Mouse (Mus musculus): ENCODE measurements around the gene Tmem132a. TPM values are rescaled to one million over a fixed set of nuclear protein-coding genes. Genes with fewer than 3 reads are reported as not detected.

Tmem132a gene
- polyA plus RNA-seq (2014; fragmentation: Illumina TruSeq; extraction: RNeasy Lipid Tissue Mini Kit (QIAGEN cat#74804); ENCODE audit: low read depth, low replicate concordance) = not detected

GRCm38 (mm10) chr19:10869886-10870527 lies at the start of gene Tmem132a:
Gene Tmem132a (minus strand): TSS chr19:10869940.

GRCm38 (mm10) chr19:10895016-10895528 lies 25.3 kb upstream of the Tmem132a start, which contains the start of gene Prpf19:
Gene Prpf19 (plus strand): TSS chr19:10895231.

GRCm38 (mm10) chr19:10881426-10882154 lies 11.8 kb upstream of the Tmem132a start, which contains the start of gene Tmem109:
Gene Tmem109 (minus strand): TSS chr19:10882001.

GRCm38 (mm10) chr19:10839010-10839892 lies 30.5 kb downstream of the Tmem132a start, which contains the start of gene Slc15a3:
Gene Slc15a3 (plus strand): TSS chr19:10839727.

GRCm38 (mm10) chr19:10829436-10830175 lies 40.1 kb downstream of the Tmem132a start, which contains the start of gene Cd6:
Gene Cd6 (minus strand): TSS chr19:10830058.

Other genes starting within 250 kb of the Tmem132a start
- gene Vwce, start 235.7 kb downstream of the Tmem132a start, polyA plus RNA-seq (2014; fragmentation: Illumina TruSeq; extraction: RNeasy Lipid Tissue Mini Kit (QIAGEN cat#74804); ENCODE audit: low read depth, low replicate concordance) = not detected
- not detected for gene Pga5, start 191.9 kb downstream of the Tmem132a start, polyA plus RNA-seq (2014; fragmentation: Illumina TruSeq; extraction: RNeasy Lipid Tissue Mini Kit (QIAGEN cat#74804); ENCODE audit: low read depth, low replicate concordance)
- 4.3 TPM for gene Vps37c, start 181.2 kb downstream of the Tmem132a start, polyA plus RNA-seq (2014; fragmentation: Illumina TruSeq; extraction: RNeasy Lipid Tissue Mini Kit (QIAGEN cat#74804); ENCODE audit: low read depth, low replicate concordance)
- gene Cd5, start 130.9 kb downstream of the Tmem132a start, polyA plus RNA-seq (2014; fragmentation: Illumina TruSeq; extraction: RNeasy Lipid Tissue Mini Kit (QIAGEN cat#74804); ENCODE audit: low read depth, low replicate concordance) = 0.54 TPM
- gene Cd6, start 39.9 kb downstream of the Tmem132a start, polyA plus RNA-seq (2014; fragmentation: Illumina TruSeq; extraction: RNeasy Lipid Tissue Mini Kit (QIAGEN cat#74804); ENCODE audit: low read depth, low replicate concordance) = not detected
- 0.85 TPM for gene Slc15a3, start 30.2 kb downstream of the Tmem132a start, polyA plus RNA-seq (2014; fragmentation: Illumina TruSeq; extraction: RNeasy Lipid Tissue Mini Kit (QIAGEN cat#74804); ENCODE audit: low read depth, low replicate concordance)
- 3.4 TPM for gene Tmem109, start 12.1 kb upstream of the Tmem132a start, polyA plus RNA-seq (2014; fragmentation: Illumina TruSeq; extraction: RNeasy Lipid Tissue Mini Kit (QIAGEN cat#74804); ENCODE audit: low read depth, low replicate concordance)
- gene Prpf19, start 25.3 kb upstream of the Tmem132a start, polyA plus RNA-seq (2014; fragmentation: Illumina TruSeq; extraction: RNeasy Lipid Tissue Mini Kit (QIAGEN cat#74804); ENCODE audit: low read depth, low replicate concordance) = 24.8 TPM
- gene Zp1, start 50.7 kb upstream of the Tmem132a start, polyA plus RNA-seq (2014; fragmentation: Illumina TruSeq; extraction: RNeasy Lipid Tissue Mini Kit (QIAGEN cat#74804); ENCODE audit: low read depth, low replicate concordance) = not detected
- not detected for gene Ptgdr2, start 67.2 kb upstream of the Tmem132a start, polyA plus RNA-seq (2014; fragmentation: Illumina TruSeq; extraction: RNeasy Lipid Tissue Mini Kit (QIAGEN cat#74804); ENCODE audit: low read depth, low replicate concordance)
- 1.9 TPM for gene Ccdc86, start 79.3 kb upstream of the Tmem132a start, polyA plus RNA-seq (2014; fragmentation: Illumina TruSeq; extraction: RNeasy Lipid Tissue Mini Kit (QIAGEN cat#74804); ENCODE audit: low read depth, low replicate concordance)
- gene Ms4a10, start 104.7 kb upstream of the Tmem132a start, polyA plus RNA-seq (2014; fragmentation: Illumina TruSeq; extraction: RNeasy Lipid Tissue Mini Kit (QIAGEN cat#74804); ENCODE audit: low read depth, low replicate concordance) = not detected
- not detected for gene Ms4a15, start 123.3 kb upstream of the Tmem132a start, polyA plus RNA-seq (2014; fragmentation: Illumina TruSeq; extraction: RNeasy Lipid Tissue Mini Kit (QIAGEN cat#74804); ENCODE audit: low read depth, low replicate concordance)
- gene Ms4a18, start 148.1 kb upstream of the Tmem132a start, polyA plus RNA-seq (2014; fragmentation: Illumina TruSeq; extraction: RNeasy Lipid Tissue Mini Kit (QIAGEN cat#74804); ENCODE audit: low read depth, low replicate concordance) = 0.32 TPM
- gene Ms4a8a, start 211.2 kb upstream of the Tmem132a start, polyA plus RNA-seq (2014; fragmentation: Illumina TruSeq; extraction: RNeasy Lipid Tissue Mini Kit (QIAGEN cat#74804); ENCODE audit: low read depth, low replicate concordance) = 842 TPM

Data from sigmoid colon, adult 10 weeks (tissue).